Mouse (Mus musculus) ES-Bruce4 (cell line): ENCODE data around the gene Enthd1. TPM values are rescaled to one million over a fixed set of nuclear protein-coding genes. Genes with fewer than 3 reads are reported as not detected.

Experiments
- H3K27ac ChIP-seq: 2 replicates; pipeline ENCODE4 v1.5.1; 2012; ENCODE audit warnings: low read length, inconsistent platforms; ENCODE audit not compliant: insufficient read depth
- H3K27me3 ChIP-seq: 2 replicates; pipeline ENCODE4 v1.6.1; 2012; ENCODE audit warnings: mild to moderate bottlenecking, low read length, inconsistent platforms; ENCODE audit not compliant: control insufficient read depth, poor library complexity, insufficient read depth, severe bottlenecking
- H3K36me3 ChIP-seq: 2 replicates; pipeline ENCODE4 v1.6.1; 2012; ENCODE audit warnings: inconsistent platforms, mild to moderate bottlenecking, low read length, moderate library complexity; ENCODE audit not compliant: control insufficient read depth, poor library complexity, insufficient read depth, severe bottlenecking
- H3K4me1 ChIP-seq: one replicate; pipeline ENCODE4 v1.8.1; 2011; ENCODE audit warnings: low read length; ENCODE audit not compliant: control insufficient read depth, insufficient read depth
- H3K4me3 ChIP-seq: 2 replicates; pipeline ENCODE4 v1.5.1; 2011; ENCODE audit warnings: low read depth, mild to moderate bottlenecking, low read length
- H3K9ac ChIP-seq: 2 replicates; pipeline ENCODE4 v1.6.1; 2012; ENCODE audit warnings: low read depth, mild to moderate bottlenecking, inconsistent platforms; ENCODE audit not compliant: poor library complexity, severe bottlenecking
- H3K9me3 ChIP-seq: replicated peaks from 2 replicates; pipeline ENCODE4 v1.6.1; 2012; ENCODE audit warnings: mild to moderate bottlenecking, low read length, inconsistent platforms; ENCODE audit not compliant: control insufficient read depth, poor library complexity, insufficient read depth, severe bottlenecking
- CTCF ChIP-seq: IDR thresholded peaks from one replicate; pipeline ENCODE4 v1.8.1; 2011; ENCODE audit warnings: low read depth, low read length
- EP300 ChIP-seq: IDR thresholded peaks from 2 replicates; pipeline ENCODE4 v1.6.1; 2011; ENCODE audit warnings: low read depth, low read length; ENCODE audit not compliant: insufficient read depth
- POLR2A ChIP-seq: IDR thresholded peaks from one replicate; pipeline ENCODE4 v1.8.1; 2011; ENCODE audit warnings: low read length; ENCODE audit not compliant: insufficient read depth
- polyA plus RNA-seq: library from polyadenylated mRNA; stranded (reverse); fragments of >200 nt; gene quantifications from 2 replicates; pipeline ENCODE4 v1.2.4, GENCODE M21; 2011; ENCODE audit warnings: low read depth; ENCODE audit not compliant: missing spikeins, insufficient read depth, insufficient read length

Enthd1 gene
- polyA plus RNA-seq, 1 experiment: not detected

GRCm38 (mm10) chr15:80462106-80462505 is 102.8 kb downstream of the Enthd1 start:
- H3K4me3 ChIP-seq: no peak overlapping the region
- H3K27ac ChIP-seq: no peak overlapping the region
- H3K4me1 ChIP-seq: peaks cover 2% of the 10 kb centered on the region
- H3K36me3 ChIP-seq: no peaks in the 10 kb centered on the region
- H3K9ac ChIP-seq: no peak overlapping the region
- no peaks in the 10 kb centered on the region for H3K27me3 ChIP-seq
- TF ChIP-seq POLR2A (no peak), EP300 (no peak), CTCF (no peak)
- H3K9me3 ChIP-seq: no peaks in the 10 kb centered on the region

- Histone ChIP-seq H3K9me3 (no peaks in the 10 kb centered on the region), H3K4me3 (no peak overlapping the region), H3K9ac (no peak overlapping the region), H3K36me3 (no peaks in the 10 kb centered on the region), H3K27me3 (no peaks in the 10 kb centered on the region), H3K4me1 (peaks cover 2% of the 10 kb centered on the region), H3K27ac (no peak overlapping the region)
- TF ChIP-seq CTCF (no peak), EP300 (no peak), POLR2A (no peak)
Measured at GRCm38 (mm10) chr15:80461446-80461845, 103.5 kb downstream of the Enthd1 start.

- Histone ChIP-seq H3K27me3 (no peaks in the 10 kb centered on the region), H3K4me1 (peaks cover 2% of the 10 kb centered on the region), H3K9me3 (no peaks in the 10 kb centered on the region), H3K4me3 (no peak overlapping the region), H3K27ac (no peak overlapping the region), H3K9ac (no peak overlapping the region), H3K36me3 (no peaks in the 10 kb centered on the region)
- TF ChIP-seq EP300 (no peak), CTCF (no peak), POLR2A (no peak)
Measured at GRCm38 (mm10) chr15:80460011-80460410, 104.9 kb downstream of the Enthd1 start.

- H3K9ac ChIP-seq: no peak overlapping the region
- H3K36me3 ChIP-seq: no peaks in the 10 kb centered on the region
- H3K4me1 ChIP-seq: peaks cover 2% of the 10 kb centered on the region
- H3K4me3 ChIP-seq: no peak overlapping the region
- H3K27me3 ChIP-seq: no peaks in the 10 kb centered on the region
- no peaks in the 10 kb centered on the region for H3K9me3 ChIP-seq
- no peak overlapping the region for H3K27ac ChIP-seq
- TF ChIP-seq CTCF (no peak), POLR2A (no peak), EP300 (no peak)
Measured at GRCm38 (mm10) chr15:80457984-80458383, 107.0 kb downstream of the Enthd1 start.

DNA sequence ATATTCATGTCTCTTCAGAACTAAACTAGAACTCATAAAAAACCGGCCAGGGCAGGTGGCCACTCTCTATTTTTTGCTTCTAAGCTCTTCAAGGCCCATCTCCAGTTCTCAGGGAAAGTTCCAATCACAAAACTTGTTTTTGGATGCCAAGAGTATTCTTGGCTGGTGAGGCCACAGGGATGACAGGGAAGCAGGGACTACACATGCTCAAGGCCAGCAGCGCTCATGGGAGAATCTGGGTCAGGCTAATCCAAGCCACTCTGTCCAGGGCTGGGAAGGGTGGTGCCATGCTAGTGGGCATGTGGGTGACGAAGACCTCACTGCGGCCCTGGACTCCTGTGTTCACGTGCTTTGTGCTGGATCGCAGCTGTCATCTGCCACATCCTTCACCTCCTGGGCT is 110.5 kb downstream of the Enthd1 start:
- Histone ChIP-seq H3K27me3 (no peaks in the 10 kb centered on the region), H3K4me3 (no peak overlapping the region), H3K36me3 (no peaks in the 10 kb centered on the region), H3K27ac (no peak overlapping the region), H3K9ac (no peak overlapping the region), H3K9me3 (no peaks in the 10 kb centered on the region), H3K4me1 (no peaks in the 10 kb centered on the region)
- TF ChIP-seq POLR2A (no peak), EP300 (no peak)

- Histone ChIP-seq H3K36me3 (no peaks in the 10 kb centered on the region), H3K27me3 (no peaks in the 10 kb centered on the region), H3K9ac (no peak overlapping the region), H3K4me3 (no peak overlapping the region), H3K9me3 (no peaks in the 10 kb centered on the region), H3K27ac (no peak overlapping the region), H3K4me1 (no peaks in the 10 kb centered on the region)
- TF ChIP-seq EP300: no peak
Measured at GRCm38 (mm10) chr15:80452425-80452824, 112.5 kb downstream of the Enthd1 start.
